Mouse (Mus musculus) neural tube, embryonic 13.5 days (tissue): ENCODE measurements around the gene Fbxo42. TPM values are rescaled to one million over a fixed set of nuclear protein-coding genes. Genes with fewer than 3 reads are reported as not detected.
A peak's percentile ranks its signal among the peaks of the same experiment; 100 is the strongest.

Experiments used
- ATAC-seq: fragments of 200-750 bp; cut with Nextera tagmentation; 2 replicates; pipeline ENCODE4 v1.8.0; 2017; ENCODE audit warnings: low read depth, mild to moderate bottlenecking, moderate TSS enrichment, moderate library complexity
- H3K27ac ChIP-seq: fragments of 300-500 bp; sonication (generic); replicated peaks from 2 replicates; pipeline ENCODE4 v1.5.1; 2015; ENCODE audit warnings: moderate library complexity, mild to moderate bottlenecking, inconsistent platforms
- H3K27me3 ChIP-seq: fragments of 300-500 bp; sonication (generic); 2 replicates; pipeline ENCODE4 v1.6.1; 2015; ENCODE audit warnings: mild to moderate bottlenecking, inconsistent platforms
- H3K36me3 ChIP-seq: fragments of 300-500 bp; sonication (generic); 2 replicates; pipeline ENCODE4 v1.6.1; 2015; ENCODE audit warnings: mild to moderate bottlenecking, inconsistent platforms
- H3K4me1 ChIP-seq: fragments of 300-500 bp; sonication (generic); replicated peaks from 2 replicates; pipeline ENCODE4 v1.6.1; 2015; ENCODE audit warnings: inconsistent platforms
- H3K4me2 ChIP-seq: fragments of 300-500 bp; sonication (generic); 2 replicates; pipeline ENCODE4 v1.6.1; 2015; ENCODE audit warnings: inconsistent platforms, mild to moderate bottlenecking, moderate library complexity
- H3K4me3 ChIP-seq: fragments of 300-500 bp; sonication (generic); 2 replicates; pipeline ENCODE4 v1.5.1; 2015; ENCODE audit warnings: mild to moderate bottlenecking, inconsistent platforms
- H3K9ac ChIP-seq: fragments of 300-500 bp; sonication (generic); 2 replicates; pipeline ENCODE4 v1.6.1; 2015; ENCODE audit warnings: moderate library complexity, mild to moderate bottlenecking, inconsistent platforms
- H3K9me3 ChIP-seq: fragments of 300-500 bp; sonication (generic); 2 replicates; pipeline ENCODE4 v1.6.1; 2016; ENCODE audit warnings: inconsistent platforms
- WGBS: fragments of 180-500 bp; shearing (Covaris S2); methylation state at CpG from one replicate; pipeline ENCODE4 v1.1.7; 2015; 5-methylcytosine and 5-hydroxymethylcytosine counted together
- polyA plus RNA-seq: library from polyadenylated mRNA; unstranded; fragments of >200 nt; fragmentation: Nextera tagmentation; extraction: Ambion mirVana; gene quantifications from 2 replicates; pipeline ENCODE4 v1.2.1, GENCODE M21; 2015

Gene Fbxo42
- polyA plus RNA-seq, result 23.2 and 24.2 TPM in 2 replicates

DNA sequence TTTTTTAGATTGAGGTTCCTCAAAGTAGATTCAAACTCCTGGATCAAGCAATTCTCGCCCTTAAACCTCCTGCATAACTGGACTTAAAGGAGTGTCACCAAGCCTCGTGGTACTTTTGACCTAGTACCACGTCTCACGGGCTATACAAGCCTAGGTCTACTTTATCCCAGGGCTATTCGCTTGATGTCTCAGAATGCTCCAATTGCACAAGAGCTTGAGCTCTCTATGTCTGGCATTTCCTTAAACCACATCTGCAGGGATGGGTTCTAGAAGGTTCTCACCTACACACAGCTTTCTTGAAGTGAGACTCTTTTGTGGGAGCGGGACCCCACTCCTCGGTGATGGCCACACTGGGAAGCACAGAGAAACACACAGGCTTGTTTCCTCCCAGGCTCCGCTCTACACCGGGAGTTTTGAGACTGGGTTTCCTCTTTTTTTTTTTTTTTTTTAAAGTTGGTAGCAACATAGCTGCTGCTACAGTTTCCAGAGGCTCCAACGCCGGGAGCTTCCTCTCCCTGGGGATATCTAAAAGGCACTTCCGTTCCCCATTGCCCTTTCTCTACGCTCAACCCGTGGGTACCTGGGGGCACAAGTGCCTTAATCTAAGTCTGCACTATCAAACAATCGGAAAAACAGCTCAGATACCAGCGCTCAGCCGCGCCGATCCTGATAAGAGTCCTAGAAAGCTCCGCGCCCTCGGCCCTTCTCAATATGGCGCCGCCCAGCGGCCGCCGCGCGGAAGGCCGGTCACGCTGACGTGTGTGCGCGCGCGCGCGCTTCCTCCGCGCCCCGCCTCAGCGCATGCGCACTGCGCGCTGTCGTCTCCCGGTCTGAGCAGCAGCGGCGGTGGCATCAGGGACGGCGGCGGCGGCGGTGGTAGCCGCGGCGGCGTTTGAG lies at the start of gene Fbxo42:
TSS of gene Fbxo42 (plus strand) at position 802 of the 897 bp plus-strand sequence.
- Histone ChIP-seq H3K27ac (peak within 1 kb of the TSS; percentile 93), H3K9me3 (no peaks in the 10 kb centered on the region), H3K4me2 (peak within 1 kb of the TSS; percentile 74), H3K9ac (peak within 1 kb of the TSS; percentile 98), H3K4me3 (peak within 1 kb of the TSS; percentile 99), H3K36me3 (no peaks in the 10 kb centered on the region), H3K4me1 (peaks cover 42% of the 10 kb centered on the region), H3K27me3 (no peaks in the 10 kb centered on the region)
- peak; percentile 85 for ATAC-seq
- WGBS, result 9% methylated on average over 58 of the region's 58 CpGs

DNA sequence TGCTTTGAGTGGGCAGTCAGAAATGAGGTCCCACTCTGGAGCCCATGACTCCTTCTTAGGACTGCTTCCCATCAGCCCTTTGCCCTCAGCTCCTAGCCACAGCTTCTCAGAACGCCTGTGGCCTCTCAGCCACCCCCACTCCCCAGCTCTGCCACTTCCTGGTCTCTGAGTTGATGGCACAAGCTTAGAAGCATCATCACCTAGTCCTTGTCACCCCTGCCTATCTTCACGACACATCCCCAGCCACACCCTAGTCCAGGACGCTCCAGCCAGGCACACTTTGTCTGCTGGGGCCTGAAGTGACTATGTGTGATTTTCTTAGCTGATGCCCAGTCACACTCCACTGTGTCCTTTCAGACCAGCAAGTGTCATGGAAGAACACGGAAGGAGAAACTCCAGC lies 48.8 kb upstream of the Fbxo42 start:
- no peaks in the 10 kb centered on the region for H3K4me1 ChIP-seq
- H3K4me2 ChIP-seq, result no peak overlapping the region
- ATAC-seq, result no peak
- 82% methylated on average over 4 of the region's 4 CpGs for WGBS
- H3K27ac ChIP-seq, result no peak overlapping the region
- no peak overlapping the region for H3K4me3 ChIP-seq
- H3K9ac ChIP-seq, result no peak overlapping the region
- no peaks in the 10 kb centered on the region for H3K36me3 ChIP-seq
- no peaks in the 10 kb centered on the region; the same call in 1 of the 2 replicates for H3K9me3 ChIP-seq
- H3K27me3 ChIP-seq, result no peaks in the 10 kb centered on the region

DNA sequence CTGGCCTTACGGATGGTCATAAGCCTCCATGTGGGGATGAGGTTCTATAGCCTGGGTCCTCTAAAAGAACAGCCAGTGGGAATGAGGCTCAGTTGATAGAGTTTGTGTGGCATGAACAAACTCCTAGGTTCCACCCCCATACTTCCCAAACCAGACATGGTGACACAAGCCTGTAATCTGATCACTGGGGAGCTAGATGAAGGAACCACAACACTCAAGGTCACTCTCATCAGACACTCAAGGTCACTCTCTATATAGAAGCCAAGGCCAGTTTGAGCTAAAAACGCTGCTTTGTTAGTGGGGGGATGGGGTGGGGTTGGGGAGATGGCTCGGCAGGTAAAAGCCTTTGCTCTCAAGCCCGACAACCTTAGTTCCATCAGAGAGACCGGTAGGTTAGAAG lies 47.8 kb upstream of the Fbxo42 start:
- no peaks in the 10 kb centered on the region for H3K36me3 ChIP-seq
- WGBS, result 81% methylated on average over 5 of the region's 5 CpGs
- H3K4me3 ChIP-seq, result no peak overlapping the region
- H3K27ac ChIP-seq, result no peak overlapping the region
- no peaks in the 10 kb centered on the region for H3K27me3 ChIP-seq
- no peaks in the 10 kb centered on the region for H3K4me1 ChIP-seq
- H3K4me2 ChIP-seq, result no peak overlapping the region
- H3K9me3 ChIP-seq, result no peaks in the 10 kb centered on the region; the same call in 1 of the 2 replicates
- no peak for ATAC-seq
- no peak overlapping the region for H3K9ac ChIP-seq

DNA sequence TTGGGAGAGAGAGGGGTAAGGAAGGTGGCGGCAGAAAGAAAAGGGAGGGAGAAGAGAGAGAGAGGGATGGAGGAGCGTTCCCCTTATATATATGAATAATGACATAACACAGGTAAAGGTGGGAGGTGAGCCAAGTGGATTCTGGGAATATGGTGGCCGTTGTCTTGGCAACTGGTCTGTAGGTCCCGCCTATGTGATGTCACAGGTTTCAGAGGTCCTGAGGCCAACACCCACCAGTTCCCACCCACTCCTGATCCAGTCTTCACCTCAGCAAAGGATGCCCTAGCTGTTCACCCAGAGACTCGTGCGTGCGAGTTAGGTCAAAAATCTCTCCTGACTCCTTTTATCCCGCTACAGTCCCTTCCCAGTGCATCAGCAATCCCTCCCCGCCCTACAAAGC lies 46.4 kb upstream of the Fbxo42 start:
- Histone ChIP-seq H3K4me3 (no peak overlapping the region), H3K9ac (no peak overlapping the region), H3K36me3 (no peaks in the 10 kb centered on the region), H3K27me3 (no peaks in the 10 kb centered on the region), H3K4me1 (no peaks in the 10 kb centered on the region), H3K9me3 (no peaks in the 10 kb centered on the region; the same call in 1 of the 2 replicates), H3K4me2 (no peak overlapping the region), H3K27ac (no peak overlapping the region)
- ATAC-seq, result no peak
- WGBS, result 90% methylated on average over 9 of the region's 9 CpGs

DNA sequence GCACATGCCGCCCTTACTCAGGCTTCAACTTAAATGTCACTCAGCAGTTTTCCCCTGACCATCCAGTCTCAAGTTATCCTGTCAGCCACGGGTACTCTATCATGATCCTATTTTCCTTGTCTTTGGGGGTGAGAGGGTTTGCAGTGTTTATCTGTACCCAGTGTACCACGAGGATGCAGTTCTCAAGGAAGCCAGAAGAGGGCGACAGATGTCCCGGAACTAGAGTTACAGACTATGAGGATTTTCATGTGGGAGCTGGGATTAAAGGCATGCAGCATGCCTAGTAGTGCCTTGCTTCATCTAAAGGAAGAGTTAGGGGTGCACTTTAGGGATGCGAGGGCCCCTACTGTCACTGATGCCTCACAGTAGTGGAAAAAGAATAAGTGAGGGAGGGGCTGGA lies 45.9 kb upstream of the Fbxo42 start:
- no peak for ATAC-seq
- H3K27ac ChIP-seq, result no peak overlapping the region
- 70% methylated on average over 6 of the region's 6 CpGs for WGBS

DNA sequence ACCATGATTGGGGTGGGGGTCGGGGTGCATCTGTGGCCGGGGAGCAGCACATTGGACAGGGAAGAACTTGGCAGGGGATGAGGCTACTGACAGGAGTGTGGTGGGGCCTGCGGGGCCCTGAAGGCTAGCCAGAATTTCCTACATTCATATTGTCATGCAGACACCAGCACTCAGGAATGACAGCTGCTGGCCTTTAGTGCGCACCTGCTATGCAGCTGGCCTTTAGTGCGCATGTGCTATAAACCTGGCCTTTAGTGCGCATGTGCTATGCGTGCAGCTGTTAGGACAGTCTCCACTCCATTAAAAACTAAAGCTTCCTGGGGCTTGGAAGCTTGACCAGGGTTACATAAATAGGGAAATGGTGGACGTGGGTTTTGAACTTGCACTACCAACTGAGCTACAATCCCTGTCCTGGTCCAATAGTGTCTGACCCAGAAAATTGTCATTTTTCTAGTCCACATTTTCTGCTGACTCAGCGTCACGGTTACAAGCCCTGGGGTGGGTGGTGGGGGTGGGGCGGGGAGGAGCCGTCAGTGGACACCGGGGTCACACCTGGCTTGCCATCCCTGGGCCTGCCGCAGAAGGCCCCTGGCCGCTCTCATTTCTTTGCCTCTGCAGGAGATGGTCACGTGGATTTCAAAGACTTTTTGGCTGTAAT lies 41.1 kb upstream of the Fbxo42 start:
- no peak for ATAC-seq
- H3K4me2 ChIP-seq, result no peak overlapping the region

More for the DNA sequence above, 45.9 kb upstream of the Fbxo42 start:
- no peaks in the 10 kb centered on the region; the same call in 1 of the 2 replicates for H3K9me3 ChIP-seq
- H3K36me3 ChIP-seq, result no peaks in the 10 kb centered on the region
- no peaks in the 10 kb centered on the region for H3K27me3 ChIP-seq
- H3K4me2 ChIP-seq, result no peak overlapping the region
- no peak overlapping the region for H3K9ac ChIP-seq
- no peaks in the 10 kb centered on the region for H3K4me1 ChIP-seq
- no peak overlapping the region for H3K4me3 ChIP-seq

DNA sequence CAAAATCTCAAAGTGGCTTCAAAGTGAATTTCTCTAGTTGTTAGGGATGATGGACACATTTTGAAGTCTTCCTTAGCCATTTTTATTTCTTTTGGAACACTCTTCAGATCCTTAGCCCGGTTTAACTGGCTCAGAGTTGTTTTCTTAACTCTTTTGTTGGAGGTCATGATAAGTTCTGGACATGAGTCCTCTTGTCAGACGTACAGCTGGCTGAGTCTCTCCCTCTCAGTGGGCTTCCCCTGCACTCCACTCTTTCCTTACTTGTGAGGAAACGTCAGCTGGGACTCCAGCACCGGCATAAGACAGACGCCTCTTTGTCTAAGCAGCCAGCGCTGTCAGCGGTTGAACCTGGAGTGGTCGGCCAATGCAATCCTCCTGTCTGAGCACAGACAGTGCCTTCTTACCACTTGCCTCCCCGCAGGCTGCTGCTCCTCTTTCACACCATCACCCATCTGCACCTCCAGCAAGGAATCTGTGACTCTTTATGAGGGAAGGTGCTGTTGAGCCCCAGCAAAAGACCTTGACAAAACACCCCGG lies 39.4 kb upstream of the Fbxo42 start:
- no peaks in the 10 kb centered on the region for H3K27me3 ChIP-seq
- H3K36me3 ChIP-seq, result peaks cover 35% of the 10 kb centered on the region
- H3K27ac ChIP-seq, result no peak overlapping the region
- H3K4me1 ChIP-seq, result 0 out of 2 replicates have a peak, but pooled peaks cover 2% of the 10 kb centered on the region
- H3K4me2 ChIP-seq, result no peak overlapping the region
- no peak overlapping the region for H3K9ac ChIP-seq
- 48% methylated on average over 10 of the region's 10 CpGs for WGBS
- no peak for ATAC-seq
- H3K4me3 ChIP-seq, result no peak overlapping the region
- no peaks in the 10 kb centered on the region for H3K9me3 ChIP-seq

More for the DNA sequence above, 41.1 kb upstream of the Fbxo42 start:
- Histone ChIP-seq H3K27ac (no peak overlapping the region), H3K4me3 (no peak overlapping the region), H3K9me3 (no peaks in the 10 kb centered on the region; the same call in 1 of the 2 replicates), H3K27me3 (no peaks in the 10 kb centered on the region), H3K4me1 (0 out of 2 replicates have a peak, but pooled peaks cover 2% of the 10 kb centered on the region), H3K36me3 (peaks cover 20% of the 10 kb centered on the region), H3K9ac (no peak overlapping the region)
- 78% methylated on average over 16 of the region's 16 CpGs for WGBS

DNA sequence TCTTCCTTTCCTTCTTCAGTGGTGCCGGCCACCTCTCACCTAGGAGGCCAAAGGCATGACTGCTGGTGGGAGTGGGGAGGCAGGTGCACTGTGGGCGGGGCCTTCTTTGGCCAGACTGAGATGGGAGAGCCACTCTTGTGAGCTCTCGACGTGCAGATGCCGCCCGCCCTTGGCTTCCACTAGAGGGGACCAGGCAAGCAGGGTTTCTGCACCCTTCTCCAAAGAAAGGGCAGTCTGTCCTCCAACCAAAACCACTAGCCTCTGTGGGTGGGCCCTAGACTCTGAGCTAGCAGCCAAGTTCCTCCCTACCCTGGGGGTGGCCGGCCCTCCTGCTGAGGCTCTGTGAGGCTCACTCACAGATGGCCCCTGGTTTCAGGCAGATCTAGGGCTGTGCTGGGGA lies 33.9 kb upstream of the Fbxo42 start:
- H3K36me3 ChIP-seq, result peaks cover 89% of the 10 kb centered on the region
- H3K27ac ChIP-seq, result 0 out of 2 replicates have a peak overlapping the region, but pooled peaks have one; percentile 3
- no peak for ATAC-seq

DNA sequence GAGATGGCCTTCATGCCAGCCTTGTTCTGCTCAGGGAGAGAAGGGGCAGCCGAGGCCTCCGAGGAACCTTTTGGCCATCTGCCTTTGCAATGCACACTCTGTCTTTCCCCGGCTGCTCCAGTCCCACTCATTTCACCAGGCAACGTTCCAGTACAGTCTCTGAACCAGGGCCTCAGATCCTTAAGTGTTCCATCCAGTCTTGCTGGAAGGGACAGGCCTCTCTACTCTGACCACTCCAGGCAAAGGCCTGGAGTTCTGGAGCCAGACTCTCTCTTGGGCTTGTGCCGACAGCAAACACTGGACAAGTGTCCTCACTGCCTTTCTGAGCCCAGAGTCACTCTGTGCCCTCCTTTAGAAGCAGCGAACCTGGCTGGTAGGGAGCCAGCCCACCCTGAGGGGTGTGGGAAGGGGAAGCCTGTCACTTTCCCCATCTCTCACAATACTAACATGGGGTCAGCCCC lies 33.2 kb upstream of the Fbxo42 start:
- Histone ChIP-seq H3K9me3 (no peaks in the 10 kb centered on the region), H3K27me3 (no peaks in the 10 kb centered on the region), H3K36me3 (peaks cover 89% of the 10 kb centered on the region), H3K4me1 (peaks cover 12% of the 10 kb centered on the region), H3K4me2 (no peak overlapping the region), H3K9ac (no peak overlapping the region), H3K4me3 (no peak overlapping the region), H3K27ac (no peak overlapping the region; the same call in 1 of the 2 replicates)
- ATAC-seq, result no peak
- WGBS, result 85% methylated on average over 6 of the region's 6 CpGs

More for the DNA sequence above, 33.9 kb upstream of the Fbxo42 start:
- Histone ChIP-seq H3K4me1 (peaks cover 5% of the 10 kb centered on the region), H3K9ac (no peak overlapping the region), H3K4me3 (no peak overlapping the region), H3K9me3 (no peaks in the 10 kb centered on the region), H3K4me2 (no peak overlapping the region), H3K27me3 (no peaks in the 10 kb centered on the region)
- 76% methylated on average over 7 of the region's 7 CpGs for whole genome bisulfite sequencing

DNA sequence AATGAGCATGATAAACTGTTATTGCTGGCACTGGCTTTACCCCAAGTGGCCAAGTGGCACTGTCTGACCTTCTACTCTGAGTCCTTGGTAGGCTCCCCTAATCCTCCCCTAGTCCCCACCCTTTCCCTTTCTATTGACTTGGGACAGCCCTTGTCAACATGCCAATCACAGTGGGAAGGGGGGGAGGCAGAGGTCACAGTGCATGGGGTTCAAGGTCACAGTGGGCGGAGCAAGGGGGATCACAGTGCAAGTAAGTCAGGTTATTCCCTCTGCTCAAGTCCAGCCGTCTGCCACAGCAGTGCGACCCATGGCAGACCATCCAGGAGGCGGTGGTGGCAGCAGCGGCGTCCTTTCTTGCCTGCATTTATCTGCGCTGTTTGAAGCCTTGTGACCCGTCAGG lies 32.3 kb upstream of the Fbxo42 start:
- 93% methylated on average over 8 of the region's 8 CpGs for WGBS
- ATAC-seq, result no peak
- peaks cover 82% of the 10 kb centered on the region for H3K36me3 ChIP-seq
- H3K4me3 ChIP-seq, result no peak overlapping the region
- H3K4me1 ChIP-seq, result peaks cover 19% of the 10 kb centered on the region
- no peak overlapping the region for H3K27ac ChIP-seq
- no peaks in the 10 kb centered on the region for H3K9me3 ChIP-seq
- H3K27me3 ChIP-seq, result no peaks in the 10 kb centered on the region
- no peak overlapping the region for H3K9ac ChIP-seq
- H3K4me2 ChIP-seq, result no peak overlapping the region

DNA sequence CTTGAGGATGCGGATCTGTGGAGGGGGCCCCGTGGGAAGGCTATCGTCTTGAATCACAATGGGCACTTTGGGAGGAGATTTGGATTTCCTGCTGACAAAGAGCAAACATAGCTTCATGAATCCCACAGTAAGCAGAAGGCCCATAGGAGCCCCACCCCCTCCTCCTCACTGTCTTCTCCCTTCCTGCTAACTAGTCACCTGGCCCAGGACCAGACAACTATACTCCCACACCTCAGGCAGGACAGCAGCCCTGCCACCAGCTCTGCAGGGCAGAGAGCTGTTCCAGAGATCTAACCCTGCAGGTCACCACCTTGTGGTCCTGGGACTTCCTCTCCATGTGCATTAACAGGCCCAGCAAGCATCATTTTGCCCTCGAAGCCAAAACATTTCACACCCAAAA lies 29.0 kb upstream of the Fbxo42 start:
- Histone ChIP-seq H3K4me3 (no peak overlapping the region), H3K9ac (0 out of 2 replicates have a peak overlapping the region, but pooled peaks have one; percentile 31), H3K4me2 (no peak overlapping the region), H3K27ac (no peak overlapping the region), H3K27me3 (no peaks in the 10 kb centered on the region), H3K9me3 (no peaks in the 10 kb centered on the region), H3K4me1 (peaks cover 33% of the 10 kb centered on the region), H3K36me3 (peaks cover 50% of the 10 kb centered on the region)
- ATAC-seq, result no peak
- WGBS, result 64% methylated on average over 4 of the region's 4 CpGs

DNA sequence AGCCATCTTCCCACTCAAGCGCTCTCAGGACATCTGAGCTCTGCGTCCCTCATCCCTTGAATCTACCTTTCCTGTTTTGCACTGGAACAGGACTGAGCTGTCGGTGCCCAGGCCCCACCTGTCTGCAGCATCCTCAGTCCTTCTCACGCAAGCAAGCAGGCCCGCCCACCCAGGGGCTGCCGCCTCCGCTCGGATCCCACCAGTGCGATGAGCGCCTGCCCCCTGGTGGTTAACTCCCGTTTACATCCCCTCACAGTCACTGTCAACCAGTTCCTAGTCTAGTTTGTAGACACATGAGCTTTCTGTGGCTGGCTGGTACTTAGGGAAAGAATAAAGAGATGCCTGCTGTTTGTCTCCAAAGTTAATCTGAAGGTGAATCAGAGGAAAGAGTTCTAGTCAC lies 27.0 kb upstream of the Fbxo42 start:
- Histone ChIP-seq H3K36me3 (peaks cover 30% of the 10 kb centered on the region), H3K9ac (no peak overlapping the region), H3K4me2 (no peak overlapping the region), H3K4me3 (no peak overlapping the region), H3K4me1 (peaks cover 36% of the 10 kb centered on the region), H3K27me3 (no peaks in the 10 kb centered on the region), H3K27ac (no peak overlapping the region), H3K9me3 (no peaks in the 10 kb centered on the region)
- 29% methylated on average over 11 of the region's 11 CpGs for WGBS
- peak; percentile 56 for ATAC-seq
